Mouse (Mus musculus): ENCODE data around the gene Suox. TPM values are rescaled to one million over a fixed set of nuclear protein-coding genes. Genes with fewer than 3 reads are reported as not detected.
"Not testable (repeated sequence)": the region's sequence is repeated elsewhere in the genome, so short reads cannot be mapped to it uniquely, and the experiment has no call there.

The Suox gene
- polyA plus RNA-seq (2015; fragmentation: Nextera tagmentation; extraction: Ambion mirVana): 14.9 and 16.1 TPM in 2 replicates

- H3K4me2 ChIP-seq (ENCODE audit: low read length): peak within 1 kb of the TSS; percentile 94
These were observed at the start of gene Suox for GRCm38 (mm10) chr10:128673763-128674468. Gene Suox, minus strand, starts transcription at chr10:128674073.

DNA sequence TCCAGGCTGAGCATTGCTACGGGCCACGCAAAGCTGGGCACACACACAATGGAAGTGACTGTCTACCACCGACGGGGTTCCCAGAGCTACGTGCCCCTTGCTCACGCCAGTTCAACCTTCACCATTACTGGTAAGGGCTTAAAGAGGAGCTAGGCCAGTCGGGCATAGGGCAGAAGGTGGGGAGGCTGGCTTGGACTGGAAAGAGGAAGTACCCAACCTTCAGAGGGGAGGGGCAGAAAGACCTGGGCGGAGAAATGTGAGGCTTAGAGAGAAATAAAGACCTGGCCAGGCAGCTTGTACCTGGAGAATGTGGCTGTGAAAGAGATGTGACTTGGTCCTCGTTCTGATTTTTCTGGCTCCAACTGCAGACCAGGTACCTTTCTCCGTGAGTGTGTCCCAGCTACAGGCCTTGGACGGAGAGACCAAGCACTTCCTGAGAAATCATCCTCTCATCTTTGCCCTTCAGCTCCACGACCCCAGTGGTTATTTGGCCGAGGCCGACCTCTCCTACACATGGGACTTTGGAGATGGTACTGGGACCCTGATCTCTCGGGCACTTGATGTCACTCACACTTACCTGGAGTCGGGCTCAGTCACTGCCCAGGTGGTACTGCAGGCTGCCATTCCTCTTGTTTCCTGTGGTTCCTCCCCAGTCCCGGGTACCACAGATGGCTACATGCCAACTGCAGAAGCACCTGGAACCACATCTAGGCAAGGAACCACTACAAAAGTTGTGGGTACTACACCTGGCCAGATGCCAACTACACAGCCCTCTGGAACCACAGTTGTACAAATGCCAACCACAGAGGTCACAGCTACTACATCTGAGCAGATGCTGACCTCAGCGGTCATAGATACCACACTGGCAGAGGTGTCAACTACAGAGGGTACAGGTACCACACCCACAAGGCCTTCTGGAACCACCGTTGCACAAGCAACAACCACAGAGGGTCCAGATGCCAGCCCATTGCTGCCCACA is 42.0 kb upstream of the Suox start:
- H3K9ac ChIP-seq (ENCODE audit: low read depth, low read length): no peak overlapping the region
- no peaks in the 10 kb centered on the region for H3K9me3 ChIP-seq (ENCODE audit: control insufficient read depth, low read length)
- H3K36me3 ChIP-seq (ENCODE audit: control insufficient read depth, insufficient read depth, low read length): no peaks in the 10 kb centered on the region
- ATAC-seq: no peak
- H3K27ac ChIP-seq (ENCODE audit: low read depth, low read length): no peak overlapping the region
- no peak overlapping the region for H3K4me3 ChIP-seq (ENCODE audit: low read length)
- H3K4me2 ChIP-seq (ENCODE audit: low read length): no peak overlapping the region
- no peaks in the 10 kb centered on the region for H3K27me3 ChIP-seq (replicated peaks; ENCODE audit: control insufficient read depth, insufficient read depth, low read length)
- 89% methylated on average over 19 of the region's 19 CpGs for WGBS
- H3K4me1 ChIP-seq (ENCODE audit: control insufficient read depth, insufficient read depth, low read depth, low read length): no peaks in the 10 kb centered on the region

More at GRCm38 (mm10) chr10:128673763-128674468, at the start of gene Suox:
- Histone ChIP-seq H3K4me1 (ENCODE audit: control insufficient read depth, insufficient read depth, low read depth, low read length) (peaks cover 6% of the 10 kb centered on the region), H3K4me3 (ENCODE audit: low read length) (peak within 1 kb of the TSS; percentile 75), H3K9ac (ENCODE audit: low read depth, low read length) (peak within 1 kb of the TSS; percentile 78), H3K36me3 (ENCODE audit: control insufficient read depth, insufficient read depth, low read length) (no peaks in the 10 kb centered on the region), H3K9me3 (ENCODE audit: control insufficient read depth, low read length) (no peaks in the 10 kb centered on the region), H3K27ac (ENCODE audit: low read depth, low read length) (peak within 1 kb of the TSS; percentile 71), H3K27me3 (replicated peaks; ENCODE audit: control insufficient read depth, insufficient read depth, low read length) (no peaks in the 10 kb centered on the region)
- 1% methylated on average over 60 of the region's 60 CpGs for WGBS
- ATAC-seq: peak; percentile 94

DNA sequence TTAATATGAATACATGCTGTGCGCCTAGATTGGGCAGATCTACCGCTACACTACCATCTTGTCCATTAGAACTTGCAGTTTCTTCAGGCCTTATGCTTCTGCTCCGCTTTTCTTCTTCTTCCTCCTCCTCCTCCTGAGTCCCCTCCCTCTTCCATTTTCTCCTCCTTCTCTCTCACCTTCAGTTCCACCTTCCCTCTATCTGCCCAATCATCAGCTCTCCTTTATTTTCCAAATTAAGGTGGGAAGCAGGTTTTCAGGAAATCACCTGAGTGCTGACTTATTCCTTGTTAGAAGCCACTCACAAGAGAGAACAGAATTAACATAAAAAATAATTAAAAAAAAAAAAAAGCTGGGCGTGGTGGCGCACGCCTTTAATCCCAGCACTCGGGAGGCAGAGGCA is 37.4 kb upstream of the Suox start:
- not testable (repeated sequence) for H3K9ac ChIP-seq (ENCODE audit: low read depth, low read length); ATAC-seq; H3K9me3 ChIP-seq (ENCODE audit: control insufficient read depth, low read length); H3K4me3 ChIP-seq (ENCODE audit: low read length); H3K4me1 ChIP-seq (ENCODE audit: control insufficient read depth, insufficient read depth, low read depth, low read length); H3K36me3 ChIP-seq (ENCODE audit: control insufficient read depth, insufficient read depth, low read length); H3K4me2 ChIP-seq (ENCODE audit: low read length); H3K27me3 ChIP-seq (replicated peaks; ENCODE audit: control insufficient read depth, insufficient read depth, low read length); H3K27ac ChIP-seq (ENCODE audit: low read depth, low read length)
- WGBS: 90% methylated on average over 7 of the region's 7 CpGs

DNA sequence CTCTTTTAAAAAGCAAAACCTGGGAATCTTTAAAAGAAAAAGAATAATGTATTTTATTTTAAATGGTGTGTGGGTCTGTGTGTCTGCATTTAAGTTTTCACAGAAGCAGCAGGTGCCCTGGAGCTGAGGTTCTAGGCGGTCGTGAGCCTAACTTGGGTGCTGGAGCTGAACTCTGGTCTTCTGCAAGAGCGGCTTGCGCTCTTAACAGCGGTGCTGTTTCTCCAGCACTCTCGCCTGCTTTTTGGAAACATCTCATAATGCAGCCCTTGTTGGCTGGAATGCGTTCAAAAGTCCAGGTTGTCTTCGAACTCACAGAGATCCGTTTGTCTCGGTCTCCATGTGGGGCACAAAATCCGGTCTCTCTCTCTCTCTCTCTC is 31.4 kb upstream of the Suox start:
- H3K27me3 ChIP-seq (replicated peaks; ENCODE audit: control insufficient read depth, insufficient read depth, low read length): no peaks in the 10 kb centered on the region; the same call in 1 of the 2 replicates
- H3K4me1 ChIP-seq (ENCODE audit: control insufficient read depth, insufficient read depth, low read depth, low read length): peaks cover 11% of the 10 kb centered on the region
- no peak overlapping the region; the same call in 1 of the 2 replicates for H3K27ac ChIP-seq (ENCODE audit: low read depth, low read length)
- H3K9ac ChIP-seq (ENCODE audit: low read depth, low read length): peak overlapping the region; percentile 42
- 13% methylated on average over 11 of the region's 11 CpGs for WGBS
- H3K9me3 ChIP-seq (ENCODE audit: control insufficient read depth, low read length): no peaks in the 10 kb centered on the region
- H3K4me3 ChIP-seq (ENCODE audit: low read length): peak overlapping the region; percentile 61
- peak; percentile 11; the same call in 1 of the 2 replicates for ATAC-seq
- H3K4me2 ChIP-seq (ENCODE audit: low read length): peak overlapping the region; percentile 87
- H3K36me3 ChIP-seq (ENCODE audit: control insufficient read depth, insufficient read depth, low read length): no peaks in the 10 kb centered on the region

DNA sequence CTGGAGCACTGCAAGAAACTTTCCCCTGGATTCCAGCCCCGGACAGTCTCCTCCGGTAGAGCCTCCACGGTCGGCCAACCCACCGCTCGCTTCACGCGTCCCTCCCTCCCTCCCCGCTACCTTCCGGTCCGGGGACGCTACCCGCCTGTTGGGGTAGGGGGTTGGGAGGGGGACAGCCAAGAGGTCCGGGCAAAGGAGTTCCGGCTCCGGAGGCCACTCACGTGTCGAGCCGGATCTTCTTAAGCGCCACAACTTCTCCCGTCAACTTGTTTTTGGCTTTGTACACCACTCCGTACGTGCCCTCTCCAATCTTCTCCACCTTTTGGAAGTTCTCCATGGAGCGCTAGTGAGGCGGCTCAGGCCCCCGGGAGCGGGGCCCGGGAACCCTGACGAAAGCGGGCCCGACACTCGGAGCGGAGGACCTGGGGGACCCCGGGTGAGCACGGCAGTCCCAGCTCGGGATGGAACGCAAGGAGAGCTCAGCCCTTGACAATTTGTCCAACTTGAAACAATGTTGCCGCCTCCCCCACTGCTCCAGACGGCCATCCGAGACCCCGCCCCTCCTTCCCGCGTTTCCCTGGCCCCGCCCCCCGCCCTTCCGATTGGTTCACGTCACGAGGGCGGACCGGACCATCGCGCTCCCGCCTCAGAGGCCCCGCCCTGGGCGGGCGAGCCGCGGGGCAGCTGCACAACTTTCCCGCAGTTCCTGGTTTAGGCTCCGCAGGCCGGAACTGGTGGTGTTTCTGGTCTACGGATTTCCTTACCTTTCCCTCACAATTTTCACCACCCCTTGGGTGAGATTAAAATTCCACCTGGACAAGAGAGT is 30.8 kb upstream of the Suox start, which contains the start of gene Cdk2:
Cdk2 (minus strand) TSS at position 541 of the 826 bp plus-strand sequence.
- Histone ChIP-seq H3K4me3 (ENCODE audit: low read length) (peak within 1 kb of the TSS; percentile 61), H3K4me1 (ENCODE audit: control insufficient read depth, insufficient read depth, low read depth, low read length) (peaks cover 11% of the 10 kb centered on the region), H3K36me3 (ENCODE audit: control insufficient read depth, insufficient read depth, low read length) (no peaks in the 10 kb centered on the region), H3K4me2 (ENCODE audit: low read length) (peak within 1 kb of the TSS; percentile 87), H3K9me3 (ENCODE audit: control insufficient read depth, low read length) (no peaks in the 10 kb centered on the region), H3K27me3 (replicated peaks; ENCODE audit: control insufficient read depth, insufficient read depth, low read length) (no peaks in the 10 kb centered on the region; the same call in 1 of the 2 replicates), H3K27ac (ENCODE audit: low read depth, low read length) (peak within 1 kb of the TSS; percentile 79), H3K9ac (ENCODE audit: low read depth, low read length) (peak within 1 kb of the TSS; percentile 59)
- WGBS: under 1% methylated on average over 53 of the region's 62 CpGs
- ATAC-seq: peak; percentile 92

DNA sequence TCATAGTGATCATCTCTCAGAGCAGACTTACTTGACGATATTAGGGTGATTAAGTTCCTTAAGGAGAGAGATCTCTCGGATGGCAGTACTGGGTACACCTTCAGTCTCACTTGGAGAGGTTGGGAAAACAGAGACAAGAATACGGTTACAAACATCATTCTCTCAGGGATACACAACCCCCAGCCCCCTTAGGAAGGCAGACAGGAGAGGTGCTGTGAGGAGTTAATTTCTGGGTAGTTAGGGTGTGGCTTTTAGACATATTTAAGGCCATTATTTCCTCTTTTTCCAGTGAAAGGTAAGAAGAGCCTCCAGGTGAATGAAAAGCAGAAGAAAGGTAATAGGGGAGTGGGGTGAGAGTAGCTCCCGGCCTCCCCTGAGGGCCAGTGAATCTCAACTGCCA is 30.0 kb upstream of the Suox start, which contains the start of gene Pmel:
Pmel (plus strand) TSS at position 301 of the 400 bp plus-strand sequence.
- no peak for ATAC-seq
- Histone ChIP-seq H3K27me3 (replicated peaks; ENCODE audit: control insufficient read depth, insufficient read depth, low read length) (no peaks in the 10 kb centered on the region; the same call in 1 of the 2 replicates), H3K4me1 (ENCODE audit: control insufficient read depth, insufficient read depth, low read depth, low read length) (peaks cover 11% of the 10 kb centered on the region), H3K27ac (ENCODE audit: low read depth, low read length) (peak within 1 kb of the TSS; percentile 79), H3K9ac (ENCODE audit: low read depth, low read length) (peak within 1 kb of the TSS; percentile 59), H3K36me3 (ENCODE audit: control insufficient read depth, insufficient read depth, low read length) (no peaks in the 10 kb centered on the region), H3K4me2 (ENCODE audit: low read length) (peak within 1 kb of the TSS; percentile 87), H3K4me3 (ENCODE audit: low read length) (peak within 1 kb of the TSS; percentile 61), H3K9me3 (ENCODE audit: control insufficient read depth, low read length) (no peaks in the 10 kb centered on the region)
- 26% methylated on average over 4 of the region's 4 CpGs for WGBS

DNA sequence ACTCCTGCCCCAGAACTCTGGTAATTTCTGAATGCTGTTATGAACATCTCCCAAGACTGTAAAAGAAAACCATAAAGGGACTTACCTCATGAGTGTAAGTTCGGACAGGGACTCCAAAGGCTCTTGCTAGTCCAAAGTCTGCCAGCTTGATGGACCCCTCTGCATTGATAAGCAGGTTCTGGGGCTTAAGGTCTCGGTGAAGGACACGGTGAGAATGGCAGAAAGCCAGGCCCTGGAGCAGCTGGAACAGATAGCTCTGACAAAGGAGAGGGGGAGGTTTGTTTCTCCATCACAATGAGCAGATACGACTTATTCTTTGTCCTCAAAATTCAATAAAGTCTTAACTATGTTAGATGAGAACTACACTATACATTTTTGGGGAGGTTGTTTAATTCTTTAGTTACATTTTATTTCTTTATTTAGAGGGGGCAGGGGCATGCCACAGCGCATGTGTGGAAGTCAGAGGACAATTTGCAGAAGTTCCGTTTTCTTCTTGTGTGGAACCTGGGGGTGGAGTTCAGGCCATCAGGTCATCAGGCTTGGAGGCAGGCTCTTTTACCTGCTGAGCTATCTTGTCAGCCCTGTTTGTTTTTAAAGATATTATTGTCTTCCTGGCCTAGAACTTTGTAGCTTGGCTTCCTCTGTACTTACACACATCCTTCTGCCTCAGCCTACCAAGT is 28.6 kb upstream of the Suox start:
- WGBS: 69% methylated on average over 6 of the region's 6 CpGs
- no peaks in the 10 kb centered on the region; the same call in 1 of the 2 replicates for H3K27me3 ChIP-seq (replicated peaks; ENCODE audit: control insufficient read depth, insufficient read depth, low read length)
- no peak for ATAC-seq

GRCm38 (mm10) chr10:128700712-128701111 is 26.8 kb upstream of the Suox start:
- H3K9me3 ChIP-seq (ENCODE audit: control insufficient read depth, low read length): no peaks in the 10 kb centered on the region
- 93% methylated on average over 5 of the region's 5 CpGs for WGBS
- H3K27me3 ChIP-seq (replicated peaks; ENCODE audit: control insufficient read depth, insufficient read depth, low read length): no peaks in the 10 kb centered on the region; the same call in 1 of the 2 replicates
- H3K9ac ChIP-seq (ENCODE audit: low read depth, low read length): no peak overlapping the region
- ATAC-seq: no peak
- H3K36me3 ChIP-seq (ENCODE audit: control insufficient read depth, insufficient read depth, low read length): no peaks in the 10 kb centered on the region
- peaks cover 11% of the 10 kb centered on the region for H3K4me1 ChIP-seq (ENCODE audit: control insufficient read depth, insufficient read depth, low read depth, low read length)
- H3K4me2 ChIP-seq (ENCODE audit: low read length): no peak overlapping the region
- no peak overlapping the region for H3K27ac ChIP-seq (ENCODE audit: low read depth, low read length)
- no peak overlapping the region for H3K4me3 ChIP-seq (ENCODE audit: low read length)

More for the DNA sequence above, 28.6 kb upstream of the Suox start:
- H3K9ac ChIP-seq (ENCODE audit: low read depth, low read length): no peak overlapping the region
- no peak overlapping the region for H3K4me2 ChIP-seq (ENCODE audit: low read length)
- H3K4me1 ChIP-seq (ENCODE audit: control insufficient read depth, insufficient read depth, low read depth, low read length): peaks cover 11% of the 10 kb centered on the region
- H3K4me3 ChIP-seq (ENCODE audit: low read length): no peak overlapping the region
- no peak overlapping the region for H3K27ac ChIP-seq (ENCODE audit: low read depth, low read length)
- H3K36me3 ChIP-seq (ENCODE audit: control insufficient read depth, insufficient read depth, low read length): no peaks in the 10 kb centered on the region
- H3K9me3 ChIP-seq (ENCODE audit: control insufficient read depth, low read length): no peaks in the 10 kb centered on the region

Data from hindbrain, embryonic 16.5 days (tissue).